Comparison of ENCODE assay signal across 8 mouse cellular contexts in genomic region chr7:30562526-30563116, GRCm38 (mm10). TPM values are rescaled to one million over a fixed set of nuclear protein-coding genes. Genes with fewer than 3 reads are reported as not detected.
DNase-seq lines count a peak whose midpoint lies in the region; ATAC-seq lines count a peak whose summit lies in the region.

No protein-coding gene starts in this region.

- intact Hi-C loops in heart, postnatal 25 days (cut with DNase I): no loop called here

- peak overlapping the region; percentile 88 for H3K4me2 ChIP-seq in heart, embryonic 14.5 days (ENCODE audit: low read length)
- peak overlapping the region; percentile 87 for H3K4me2 ChIP-seq in hindbrain, embryonic 15.5 days
- H3K4me2 ChIP-seq in midbrain, embryonic 14.5 days (ENCODE audit: low read length): peak overlapping the region; percentile 83

- H3K27ac ChIP-seq in heart, embryonic 14.5 days (replicated peaks in 1 of 2; ENCODE audit: control insufficient read depth in 1 of 2, insufficient read depth in 1 of 2, low read depth in 2 of 2, low read length in 2 of 2): peak overlapping the region; percentile 65 to 98
- H3K27ac ChIP-seq in hindbrain, embryonic 15.5 days (replicated peaks): peak overlapping the region; percentile 93
- H3K27ac ChIP-seq in midbrain, embryonic 14.5 days (replicated peaks; ENCODE audit: low read depth, low read length): peak overlapping the region; percentile 63

- peak overlapping the region; percentile 71 to 80 for H3K4me3 ChIP-seq in heart, embryonic 14.5 days (ENCODE audit: control insufficient read depth in 1 of 2, insufficient read depth in 1 of 2, low read depth in 1 of 2, low read length in 2 of 2)
- peak overlapping the region; percentile 81 for H3K4me3 ChIP-seq in hindbrain, embryonic 15.5 days
- H3K4me3 ChIP-seq in midbrain, embryonic 14.5 days (replicated peaks; ENCODE audit: low read depth, low read length): peak overlapping the region; percentile 80

- no peaks in the 10 kb centered on the region for H3K27me3 ChIP-seq in heart, embryonic 14.5 days (ENCODE audit: control insufficient read depth, insufficient read depth, low read length)
- H3K27me3 ChIP-seq in hindbrain, embryonic 15.5 days: no peaks in the 10 kb centered on the region
- H3K27me3 ChIP-seq in midbrain, embryonic 14.5 days (ENCODE audit: control insufficient read depth, insufficient read depth, low read length): no peaks in the 10 kb centered on the region

- peak overlapping the region; percentile 90 for H3K9ac ChIP-seq in heart, embryonic 14.5 days (ENCODE audit: low read length)
- H3K9ac ChIP-seq in hindbrain, embryonic 15.5 days: peak overlapping the region; percentile 58
- peak overlapping the region; percentile 55 for H3K9ac ChIP-seq in midbrain, embryonic 14.5 days (replicated peaks; ENCODE audit: low read length)

- ATAC-seq in heart, embryonic 14.5 days (ENCODE audit: insufficient number of reproducible peaks, insufficient read depth, low FRiP score, low read depth): no peak
- ATAC-seq in hindbrain, embryonic 15.5 days (ENCODE audit: low FRiP score, low read depth): no peak
- no peak for ATAC-seq in midbrain, embryonic 14.5 days (ENCODE audit: low FRiP score, low TSS enrichment)

- H3K4me1 ChIP-seq in heart, embryonic 14.5 days (ENCODE audit: control insufficient read depth in 2 of 2, insufficient read depth in 2 of 2, low read length in 2 of 2): peaks cover 5 to 17% of the 10 kb centered on the region in 2 experiments
- H3K4me1 ChIP-seq in hindbrain, embryonic 15.5 days (replicated peaks): peaks cover 40% of the 10 kb centered on the region
- H3K4me1 ChIP-seq in midbrain, embryonic 14.5 days (ENCODE audit: control insufficient read depth, insufficient read depth, low read length): peaks cover 20% of the 10 kb centered on the region

- no peaks in the 10 kb centered on the region for H3K9me3 ChIP-seq in heart, embryonic 14.5 days (ENCODE audit: control insufficient read depth, low read length)
- H3K9me3 ChIP-seq in hindbrain, embryonic 15.5 days: no peaks in the 10 kb centered on the region
- no peaks in the 10 kb centered on the region for H3K9me3 ChIP-seq in midbrain, embryonic 14.5 days (ENCODE audit: control insufficient read depth, low read length)

- under 1% methylated on average over 27 of the region's 27 CpGs for WGBS in heart, embryonic 14.5 days
- 2% methylated on average over 27 of the region's 27 CpGs for WGBS in hindbrain, embryonic 15.5 days
- WGBS in midbrain, embryonic 14.5 days: 2% methylated on average over 27 of the region's 27 CpGs

- no peak for DNase-seq in heart, postnatal 25 days (ENCODE audit: low spot score)
- DNase-seq in 3T3-L1 (ENCODE audit: low read depth, low spot score): peak; percentile 34
- DNase-seq in c-Kit-positive CD71-positive TER-119-positive erythroid progenitor cells, embryonic 14.5 days (ENCODE audit: low spot score): peak; percentile 28
- peak; percentile 4 for DNase-seq in midbrain, embryonic 14.5 days
- DNase-seq in spleen, postnatal 10 days (ENCODE audit: low spot score in 2 of 2): no peak
- no peak for DNase-seq in B cell, adult 2 months

- peaks cover 36% of the 10 kb centered on the region for H3K36me3 ChIP-seq in heart, embryonic 14.5 days (ENCODE audit: control insufficient read depth, insufficient read depth, low read length)
- H3K36me3 ChIP-seq in hindbrain, embryonic 15.5 days: peaks cover 15% of the 10 kb centered on the region
- peaks cover 25% of the 10 kb centered on the region for H3K36me3 ChIP-seq in midbrain, embryonic 14.5 days (ENCODE audit: control insufficient read depth, insufficient read depth, low read length)

RNA-seq across cellular contexts. Expression of gene U2af1l4, which starts 0.5 kb away (rescaled TPM):
- polyA plus RNA-seq in heart, embryonic 14.5 days (2014; fragmentation: Nextera tagmentation; extraction: Ambion mirVana): 110 and 115 TPM in 2 replicates
- total RNA-seq in heart, postnatal 25 days (2021): 10 to 100 TPM; 63.7 to 66.4 TPM
- 89.7 and 92.1 TPM in 2 replicates for polyA plus RNA-seq in hindbrain, embryonic 15.5 days (2015; fragmentation: Nextera tagmentation; extraction: Ambion mirVana)
- 103 and 104 TPM in 2 replicates for polyA plus RNA-seq in midbrain, embryonic 14.5 days (2014; fragmentation: Nextera tagmentation; extraction: Ambion mirVana)

RNA-seq across cellular contexts. Expression of gene Gm49396, which starts 0.5 kb away (rescaled TPM):
- 5.0 and 5.3 TPM in 2 replicates for polyA plus RNA-seq in heart, embryonic 14.5 days (2014; fragmentation: Nextera tagmentation; extraction: Ambion mirVana)
- total RNA-seq in heart, postnatal 25 days (2021): 1 to 10 TPM; 1.4 to 1.9 TPM
- polyA plus RNA-seq in hindbrain, embryonic 15.5 days (2015; fragmentation: Nextera tagmentation; extraction: Ambion mirVana): 15.4 and 17.5 TPM in 2 replicates
- 8.2 and 11.8 TPM in 2 replicates for polyA plus RNA-seq in midbrain, embryonic 14.5 days (2014; fragmentation: Nextera tagmentation; extraction: Ambion mirVana)

RNA-seq across cellular contexts. Expression of gene Psenen, which starts 0.8 kb away (rescaled TPM):
- 101 and 107 TPM in 2 replicates for polyA plus RNA-seq in heart, embryonic 14.5 days (2014; fragmentation: Nextera tagmentation; extraction: Ambion mirVana)
- total RNA-seq in heart, postnatal 25 days (2021): 10 to 100 TPM; 61.2 to 70.3 TPM
- polyA plus RNA-seq in hindbrain, embryonic 15.5 days (2015; fragmentation: Nextera tagmentation; extraction: Ambion mirVana): 124 and 134 TPM in 2 replicates
- 99.1 and 135 TPM in 2 replicates for polyA plus RNA-seq in midbrain, embryonic 14.5 days (2014; fragmentation: Nextera tagmentation; extraction: Ambion mirVana)

RNA-seq across cellular contexts. Expression of gene Igflr1, which starts 2.6 kb away (rescaled TPM):
- 2.4 and 2.7 TPM in 2 replicates for polyA plus RNA-seq in heart, embryonic 14.5 days (2014; fragmentation: Nextera tagmentation; extraction: Ambion mirVana)
- 1 to 10 TPM; 1.3 to 1.6 TPM for total RNA-seq in heart, postnatal 25 days (2021)
- polyA plus RNA-seq in hindbrain, embryonic 15.5 days (2015; fragmentation: Nextera tagmentation; extraction: Ambion mirVana): 5.5 and 6.0 TPM in 2 replicates
- polyA plus RNA-seq in midbrain, embryonic 14.5 days (2014; fragmentation: Nextera tagmentation; extraction: Ambion mirVana): 2.8 and 5.8 TPM in 2 replicates

RNA-seq across cellular contexts. Expression of gene Lin37, which starts 3.0 kb away (rescaled TPM):
- 27.4 and 31.3 TPM in 2 replicates for polyA plus RNA-seq in heart, embryonic 14.5 days (2014; fragmentation: Nextera tagmentation; extraction: Ambion mirVana)
- total RNA-seq in heart, postnatal 25 days (2021): 10 to 100 TPM; 15.1 to 15.5 TPM
- 52.7 and 53.1 TPM in 2 replicates for polyA plus RNA-seq in hindbrain, embryonic 15.5 days (2015; fragmentation: Nextera tagmentation; extraction: Ambion mirVana)
- polyA plus RNA-seq in midbrain, embryonic 14.5 days (2014; fragmentation: Nextera tagmentation; extraction: Ambion mirVana): 49.9 and 59.1 TPM in 2 replicates

Comparison
In these comparisons a context has a peak if more than half of its experiments do, and no peak if none do; other contexts are left out.
1. DNase-seq: peak in 3T3-L1 (single experiment), c-Kit-positive CD71-positive TER-119-positive erythroid progenitor cells, embryonic 14.5 days (single experiment) and midbrain, embryonic 14.5 days (single experiment); none in heart, postnatal 25 days (single experiment), spleen, postnatal 10 days (0 of 2) and B cell, adult 2 months (0 of 2).
2. Peak in every context shown above with its lines, with median percentiles within 50 percentile points of each other: H3K27ac ChIP-seq, H3K4me2 ChIP-seq, H3K4me3 ChIP-seq and H3K9ac ChIP-seq.